18 mouse cellular contexts compared by ENCODE assay signal in the genomic region with DNA sequence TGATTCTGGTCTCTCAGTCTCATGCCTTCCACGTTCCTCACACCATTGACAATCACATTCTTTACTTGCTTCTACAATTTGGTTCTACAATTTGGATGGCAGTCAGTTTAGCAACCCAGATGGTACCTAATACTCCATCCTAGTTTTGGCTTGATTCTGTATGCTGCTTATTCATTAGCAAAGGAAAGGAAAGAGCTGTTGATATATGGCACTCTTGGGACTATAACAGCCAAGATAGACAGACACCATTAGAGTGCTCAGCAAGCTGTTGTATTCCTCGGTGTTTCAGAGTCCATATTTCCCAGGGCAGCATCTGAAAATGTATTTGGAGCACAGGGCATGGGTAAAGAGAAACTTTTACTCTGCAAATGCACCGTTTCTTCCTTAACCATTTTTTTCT.
"Had no signal": no experiment of that assay in that cellular context is flagged by ENCODE, and none has a peak within 500 bp of the region (broad histone marks: within the 10 kb centered on the region; RNA-seq: fewer than 3 reads in every experiment).

No protein-coding gene starts in this region.

- DNase-seq: kidney, adult 18-20 months; kidney, postnatal 14 days; lung, embryonic 14.5 days; lung, postnatal 14 days; retina, postnatal 1 day; right cerebral cortex, postnatal 4 days; spleen, adult 18-20 months; thymus, adult 18-20 months; thymus, postnatal 14 days had no signal

- H3K9me3 ChIP-seq: kidney, embryonic 15.5 days; limb, embryonic 10.5 days; liver, embryonic 15.5 days; megakaryocyte, embryonic 14.5 days; midbrain, embryonic 12.5 days had no signal

- H3K27me3 ChIP-seq: kidney, embryonic 15.5 days; liver, embryonic 15.5 days; megakaryocyte, embryonic 14.5 days; midbrain, embryonic 12.5 days had no signal

- H3K27ac ChIP-seq: kidney, embryonic 15.5 days; left cerebral cortex, adult 2 months; limb, embryonic 10.5 days; liver, embryonic 15.5 days; macrophage; midbrain, embryonic 12.5 days had no signal

- H3K4me2 ChIP-seq: kidney, embryonic 15.5 days; liver, embryonic 11.5 days; liver, embryonic 15.5 days; lung, embryonic 14.5 days; midbrain, embryonic 12.5 days had no signal

- H3K36me3 ChIP-seq: kidney, embryonic 15.5 days; limb, embryonic 10.5 days; liver, embryonic 15.5 days; midbrain, embryonic 12.5 days had no signal

- H3K4me1 ChIP-seq: kidney, embryonic 15.5 days; limb, embryonic 10.5 days; liver, embryonic 15.5 days; megakaryocyte, embryonic 14.5 days; midbrain, embryonic 12.5 days had no signal

- H3K4me3 ChIP-seq: kidney, embryonic 15.5 days; left cerebral cortex, adult 2 months; limb, embryonic 10.5 days; liver, embryonic 15.5 days; megakaryocyte, embryonic 14.5 days; midbrain, embryonic 12.5 days; myocyte had no signal

- H3K9ac ChIP-seq: kidney, embryonic 15.5 days; liver, embryonic 15.5 days; lung, embryonic 14.5 days; midbrain, embryonic 12.5 days had no signal
